Mouse (Mus musculus): Measurements from ENCODE around the gene Ranbp17. TPM values are rescaled to one million over a fixed set of nuclear protein-coding genes. Genes with fewer than 3 reads are reported as not detected.
A peak's percentile ranks its signal among the peaks of the same experiment; 100 is the strongest.

Gene Ranbp17
- polyA plus RNA-seq, 1 experiment from 2014 or later = 3.3 TPM

DNA sequence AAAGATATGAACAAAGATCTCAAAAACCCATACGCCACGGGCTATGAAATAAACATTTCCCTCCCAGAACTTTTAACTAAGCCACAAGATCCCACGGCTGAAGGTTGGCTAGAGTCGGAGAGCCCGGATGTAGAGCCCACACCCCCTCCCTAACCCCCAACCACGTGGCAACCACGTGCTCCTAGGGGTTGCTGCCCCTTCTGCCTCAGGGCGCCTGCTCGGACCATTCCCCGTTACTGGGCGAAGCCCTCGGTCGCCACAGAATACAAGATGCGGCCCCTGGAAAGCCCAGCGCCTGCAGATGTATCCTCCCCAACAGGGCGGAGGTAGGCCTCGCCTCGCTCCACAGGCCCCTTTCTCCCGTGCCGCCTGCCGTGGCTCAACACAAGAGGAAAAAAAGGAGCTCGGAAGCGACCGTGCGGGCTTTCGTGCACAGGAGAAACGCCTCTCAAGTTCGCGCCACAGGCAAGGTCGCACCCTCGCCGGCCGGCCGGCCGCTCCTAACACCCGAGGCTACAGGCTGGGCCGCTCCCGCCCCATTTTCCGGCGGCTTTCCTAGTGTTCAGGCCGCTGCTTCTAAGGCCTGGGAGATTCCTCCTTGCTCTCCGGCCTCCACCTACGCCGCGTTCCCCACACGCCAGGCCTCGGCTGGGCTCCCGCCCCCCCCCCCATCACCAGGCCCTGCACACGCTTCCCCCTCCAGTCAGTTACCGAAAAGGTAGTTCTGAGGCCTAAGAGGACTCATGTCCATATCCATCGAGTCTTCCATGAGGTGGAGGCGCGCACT is 351.1 kb downstream of the Ranbp17 start:
- peak overlapping the region; percentile 95 for H3K4me2 ChIP-seq
- DNase-seq (peak; percentile 44), ATAC-seq (ENCODE audit: low read depth) (peak; percentile 33)
- 2% methylated on average over 50 of the region's 53 CpGs for WGBS (ENCODE audit: insufficient replicate concordance)
- H3K4me1 ChIP-seq (replicated peaks) = peaks cover 44% of the 10 kb centered on the region
- peaks cover 40% of the 10 kb centered on the region for H3K36me3 ChIP-seq
- peak overlapping the region; percentile 94 for H3K4me3 ChIP-seq (replicated peaks)
- peak overlapping the region; percentile 85 for H3K27ac ChIP-seq
- H3K9me3 ChIP-seq (replicated peaks) = no peaks in the 10 kb centered on the region
- H3K9ac ChIP-seq = peak overlapping the region; percentile 95
- H3K27me3 ChIP-seq = peaks cover 6% of the 10 kb centered on the region; the same call in 1 of the 2 replicates

Other genes starting within 250 kb of the Ranbp17 start
- gene Gm12117, start 237.0 kb downstream of the Ranbp17 start, polyA plus RNA-seq (2015; fragmentation: Nextera tagmentation; extraction: Ambion mirVana) = not detected in 2 replicates
- gene Gabrp, start 65.2 kb upstream of the Ranbp17 start, polyA plus RNA-seq (2015; fragmentation: Nextera tagmentation; extraction: Ambion mirVana) = 0.14 and 0.31 TPM in 2 replicates
- not detected in 2 replicates for gene D130052B06Rik, start 85.6 kb upstream of the Ranbp17 start, polyA plus RNA-seq (2015; fragmentation: Nextera tagmentation; extraction: Ambion mirVana)

Measured in liver, embryonic 13.5 days (tissue).